Mouse (Mus musculus): ENCODE data around the gene Ddx39b. TPM values are rescaled to one million over a fixed set of nuclear protein-coding genes. Genes with fewer than 3 reads are reported as not detected.

Gene Ddx39b
- polyA plus RNA-seq, 1 experiment from 2014 or later = 279 TPM

- Histone ChIP-seq H3K27me3 (replicated peaks) (peaks cover 18% of the 10 kb centered on the region), H3K4me1 (peaks cover 5% of the 10 kb centered on the region; the same call in 1 of the 2 replicates), H3K27ac (replicated peaks) (no peak overlapping the region), H3K36me3 (peaks cover 37% of the 10 kb centered on the region), H3K4me3 (no peak overlapping the region), H3K9me3 (no peaks in the 10 kb centered on the region), H3K4me2 (no peak overlapping the region), H3K9ac (no peak overlapping the region)
- 56% methylated on average over 4 of the region's 4 CpGs for WGBS
- no peak for ATAC-seq (ENCODE audit: extremely low read depth, insufficient number of reproducible peaks, low FRiP score, low TSS enrichment)
These were observed 14.2 kb downstream of the Ddx39b start for GRCm38 (mm10) chr17:35255704-35256103.

GRCm38 (mm10) chr17:35257378-35257777, 15.8 kb downstream of the Ddx39b start:
- Histone ChIP-seq H3K27me3 (replicated peaks) (peaks cover 34% of the 10 kb centered on the region), H3K36me3 (peaks cover 21% of the 10 kb centered on the region), H3K4me3 (no peak overlapping the region), H3K4me2 (peak overlapping the region; percentile 66), H3K4me1 (peaks cover 5% of the 10 kb centered on the region; the same call in 1 of the 2 replicates), H3K9ac (no peak overlapping the region), H3K9me3 (no peaks in the 10 kb centered on the region), H3K27ac (replicated peaks) (no peak overlapping the region)
- WGBS = 59% methylated on average over 1 of the region's 1 CpGs
- no peak for ATAC-seq (ENCODE audit: extremely low read depth, insufficient number of reproducible peaks, low FRiP score, low TSS enrichment)

GRCm38 (mm10) chr17:35257824-35258491, 16.4 kb downstream of the Ddx39b start:
- peaks cover 5% of the 10 kb centered on the region; the same call in 1 of the 2 replicates for H3K4me1 ChIP-seq
- 0 out of 2 replicates have a peak, but pooled peaks have one; percentile 14 for ATAC-seq (ENCODE audit: extremely low read depth, insufficient number of reproducible peaks, low FRiP score, low TSS enrichment)
- H3K27me3 ChIP-seq (replicated peaks) = peaks cover 39% of the 10 kb centered on the region
- H3K27ac ChIP-seq (replicated peaks) = no peak overlapping the region
- no peaks in the 10 kb centered on the region for H3K9me3 ChIP-seq
- H3K36me3 ChIP-seq = peaks cover 15% of the 10 kb centered on the region
- H3K9ac ChIP-seq = peak overlapping the region; percentile 61
- 12% methylated on average over 17 of the region's 17 CpGs for WGBS
- H3K4me2 ChIP-seq = peak overlapping the region; percentile 66
- peak overlapping the region; percentile 38 for H3K4me3 ChIP-seq

GRCm38 (mm10) chr17:35258492-35259478, 17.2 kb downstream of the Ddx39b start:
- H3K9me3 ChIP-seq = no peaks in the 10 kb centered on the region
- no peak overlapping the region for H3K4me3 ChIP-seq
- H3K9ac ChIP-seq = no peak overlapping the region
- no peak overlapping the region for H3K27ac ChIP-seq (replicated peaks)
- H3K4me2 ChIP-seq = 0 out of 2 replicates have a peak overlapping the region, but pooled peaks have one; percentile 66
- H3K36me3 ChIP-seq = peaks cover 7% of the 10 kb centered on the region
- WGBS = 50% methylated on average over 13 of the region's 14 CpGs
- peaks cover 48% of the 10 kb centered on the region for H3K27me3 ChIP-seq (replicated peaks)
- no peak for ATAC-seq (ENCODE audit: extremely low read depth, insufficient number of reproducible peaks, low FRiP score, low TSS enrichment)
- H3K4me1 ChIP-seq = peaks cover 8% of the 10 kb centered on the region; the same call in 1 of the 2 replicates

GRCm38 (mm10) chr17:35259621-35260020, 18.1 kb downstream of the Ddx39b start:
- Histone ChIP-seq H3K4me2 (no peak overlapping the region), H3K36me3 (no peaks in the 10 kb centered on the region), H3K4me3 (no peak overlapping the region), H3K27ac (replicated peaks) (no peak overlapping the region), H3K9ac (no peak overlapping the region), H3K27me3 (replicated peaks) (peaks cover 56% of the 10 kb centered on the region), H3K4me1 (peaks cover 12% of the 10 kb centered on the region; the same call in 1 of the 2 replicates), H3K9me3 (no peaks in the 10 kb centered on the region)
- 74% methylated on average over 4 of the region's 4 CpGs for WGBS
- ATAC-seq (ENCODE audit: extremely low read depth, insufficient number of reproducible peaks, low FRiP score, low TSS enrichment) = no peak

GRCm38 (mm10) chr17:35261651-35262050, 20.1 kb downstream of the Ddx39b start:
- H3K4me2 ChIP-seq = no peak overlapping the region
- H3K4me1 ChIP-seq = peaks cover 12% of the 10 kb centered on the region; the same call in 1 of the 2 replicates
- H3K4me3 ChIP-seq = no peak overlapping the region
- ATAC-seq (ENCODE audit: extremely low read depth, insufficient number of reproducible peaks, low FRiP score, low TSS enrichment) = no peak
- H3K27me3 ChIP-seq (replicated peaks) = peaks cover 76% of the 10 kb centered on the region
- no peaks in the 10 kb centered on the region for H3K36me3 ChIP-seq
- H3K9me3 ChIP-seq = no peaks in the 10 kb centered on the region
- H3K9ac ChIP-seq = no peak overlapping the region
- H3K27ac ChIP-seq (replicated peaks) = no peak overlapping the region
- 60% methylated on average over 13 of the region's 13 CpGs for WGBS

GRCm38 (mm10) chr17:35262664-35263522, 21.3 kb downstream of the Ddx39b start, which contains the start of gene H2-D1:
H2-D1 (plus strand) TSS chr17:35262730.
- H3K27me3 ChIP-seq (replicated peaks) = peaks cover 86% of the 10 kb centered on the region
- ATAC-seq (ENCODE audit: extremely low read depth, insufficient number of reproducible peaks, low FRiP score, low TSS enrichment) = peak; percentile 74; the same call in 1 of the 2 replicates
- H3K4me2 ChIP-seq = peak within 1 kb of the TSS; percentile 100
- H3K4me3 ChIP-seq = peak within 1 kb of the TSS; percentile 74
- H3K9ac ChIP-seq = peak within 1 kb of the TSS; percentile 80
- H3K4me1 ChIP-seq = peaks cover 9% of the 10 kb centered on the region; the same call in 1 of the 2 replicates
- H3K36me3 ChIP-seq = no peaks in the 10 kb centered on the region
- H3K27ac ChIP-seq (replicated peaks) = no peak within 1 kb of the TSS
- no peaks in the 10 kb centered on the region for H3K9me3 ChIP-seq
- WGBS = 1% methylated on average over 73 of the region's 73 CpGs

- no peak overlapping the region for H3K27ac ChIP-seq (replicated peaks)
- WGBS = 2% methylated on average over 27 of the region's 31 CpGs
- no peak for ATAC-seq (ENCODE audit: extremely low read depth, insufficient number of reproducible peaks, low FRiP score, low TSS enrichment)
- H3K4me3 ChIP-seq = peak overlapping the region; percentile 74
- H3K4me1 ChIP-seq = peaks cover 7% of the 10 kb centered on the region; the same call in 1 of the 2 replicates
- no peaks in the 10 kb centered on the region for H3K9me3 ChIP-seq
- H3K4me2 ChIP-seq = peak overlapping the region; percentile 100
- peaks cover 91% of the 10 kb centered on the region for H3K27me3 ChIP-seq (replicated peaks)
- peak overlapping the region; percentile 80 for H3K9ac ChIP-seq
- no peaks in the 10 kb centered on the region for H3K36me3 ChIP-seq
These were observed 22.0 kb downstream of the Ddx39b start for GRCm38 (mm10) chr17:35263523-35263883.

- no peak for ATAC-seq (ENCODE audit: extremely low read depth, insufficient number of reproducible peaks, low FRiP score, low TSS enrichment)
- Histone ChIP-seq H3K27ac (replicated peaks) (no peak overlapping the region), H3K4me2 (no peak overlapping the region), H3K4me3 (no peak overlapping the region), H3K9me3 (no peaks in the 10 kb centered on the region), H3K27me3 (replicated peaks) (peaks cover 65% of the 10 kb centered on the region), H3K9ac (no peak overlapping the region), H3K36me3 (no peaks in the 10 kb centered on the region), H3K4me1 (peaks cover 7% of the 10 kb centered on the region; the same call in 1 of the 2 replicates)
- 44% methylated on average over 1 of the region's 1 CpGs for WGBS
These were observed 26.0 kb downstream of the Ddx39b start for GRCm38 (mm10) chr17:35267399-35268086.

- no peaks in the 10 kb centered on the region for H3K4me1 ChIP-seq
- H3K36me3 ChIP-seq = no peaks in the 10 kb centered on the region
- no peak overlapping the region for H3K4me2 ChIP-seq
- WGBS = 24% methylated on average over 3 of the region's 3 CpGs
- no peaks in the 10 kb centered on the region for H3K9me3 ChIP-seq
- no peak overlapping the region for H3K9ac ChIP-seq
- peaks cover 49% of the 10 kb centered on the region for H3K27me3 ChIP-seq (replicated peaks)
- H3K27ac ChIP-seq (replicated peaks) = no peak overlapping the region
- peak; percentile 11; the same call in 1 of the 2 replicates for ATAC-seq (ENCODE audit: extremely low read depth, insufficient number of reproducible peaks, low FRiP score, low TSS enrichment)
- H3K4me3 ChIP-seq = no peak overlapping the region
These were observed 28.3 kb downstream of the Ddx39b start for GRCm38 (mm10) chr17:35269653-35270347.
